Mouse (Mus musculus) large intestine, adult 2 months (tissue): Measurements from ENCODE around the gene Rpf1. TPM values are rescaled to one million over a fixed set of nuclear protein-coding genes. Genes with fewer than 3 reads are reported as not detected.

Experiments used
- DNase-seq: peaks from one replicate; pipeline ENCODE4 v3.0.0-alpha.2; 2012; ENCODE audit warnings: low read depth, low spot score
- WGBS: fragments of 180-500 bp; shearing (Covaris S2); methylation state at CpG from one replicate; pipeline ENCODE4 v1.1.7; 2018; 5-methylcytosine and 5-hydroxymethylcytosine counted together
- polyA plus RNA-seq: library from polyadenylated mRNA; depleted of rRNA; stranded (reverse); fragments of >200 nt; gene quantifications from 2 replicates; pipeline ENCODE4 v1.2.3, GENCODE M21; 2012; rRNA removed

Rpf1 gene
- 9.0 and 9.8 TPM in 2 replicates for polyA plus RNA-seq

DNA sequence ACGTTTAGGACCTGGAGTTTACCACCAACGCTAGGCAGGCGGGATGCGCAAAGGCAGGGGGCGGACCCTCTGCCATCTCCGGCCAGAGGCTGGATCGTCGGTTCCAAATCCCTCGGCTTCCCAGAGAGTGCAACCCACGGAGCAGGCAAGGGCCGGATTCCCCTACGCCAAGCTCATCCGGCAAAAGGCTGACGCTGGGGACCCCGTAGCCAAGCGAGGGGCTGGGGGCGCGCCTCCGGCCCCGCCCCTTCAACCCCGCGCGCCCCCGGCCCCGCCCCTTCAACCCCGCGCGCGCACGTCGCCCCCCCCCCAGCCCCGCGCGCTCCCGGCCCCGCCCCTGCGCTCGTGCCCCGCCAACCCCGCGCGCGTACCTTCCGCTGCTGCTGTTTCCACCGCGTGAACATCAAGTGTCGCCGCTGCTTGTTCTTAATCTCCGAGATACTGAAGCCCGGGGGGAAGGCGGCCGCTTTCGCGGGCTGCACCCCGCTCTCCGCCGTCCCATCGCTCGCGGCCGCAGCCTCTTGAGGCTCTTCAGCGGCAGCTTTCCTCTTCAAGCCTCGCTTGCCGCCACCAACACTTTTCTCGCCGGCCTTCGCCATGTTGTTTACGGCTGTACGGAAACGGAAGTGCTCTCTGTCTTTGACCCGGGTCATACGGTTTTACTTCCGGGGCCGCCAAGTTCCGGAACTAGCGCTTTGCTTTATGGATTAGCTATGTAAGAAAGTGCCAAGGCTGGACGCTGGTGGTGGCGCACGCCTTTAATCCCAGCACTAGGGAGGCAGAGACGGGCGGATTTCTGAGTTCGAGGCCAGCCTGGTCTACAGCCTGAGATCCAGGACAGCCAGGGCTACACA, at the start of gene Rpf1:
Gene Rpf1 (minus strand): TSS at position 632 of the 854 bp plus-strand sequence.
- DNase-seq: peak; percentile 87
- WGBS: under 1% methylated on average over 67 of the region's 82 CpGs

DNA sequence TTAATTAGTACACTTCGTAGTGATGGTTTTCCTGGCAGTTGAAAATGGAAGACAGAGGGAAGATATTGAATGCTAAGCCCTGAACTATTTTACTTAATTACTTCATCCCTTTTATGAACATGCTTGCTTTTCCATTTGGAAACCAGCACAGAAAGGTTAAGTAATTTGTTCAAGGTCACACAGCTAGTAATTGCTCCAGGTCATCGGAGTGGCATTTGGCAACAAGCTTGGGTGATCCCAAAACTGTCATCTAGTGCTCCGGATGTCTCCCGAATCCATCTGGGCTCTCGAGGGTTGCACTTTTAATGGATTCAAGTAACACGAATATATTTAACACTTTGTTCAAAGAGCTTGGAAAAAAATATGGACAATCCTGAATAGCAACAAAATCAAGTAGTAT, 49.7 kb upstream of the Rpf1 start:
- no peak for DNase-seq
- 77% methylated on average over 6 of the region's 6 CpGs for WGBS

DNA sequence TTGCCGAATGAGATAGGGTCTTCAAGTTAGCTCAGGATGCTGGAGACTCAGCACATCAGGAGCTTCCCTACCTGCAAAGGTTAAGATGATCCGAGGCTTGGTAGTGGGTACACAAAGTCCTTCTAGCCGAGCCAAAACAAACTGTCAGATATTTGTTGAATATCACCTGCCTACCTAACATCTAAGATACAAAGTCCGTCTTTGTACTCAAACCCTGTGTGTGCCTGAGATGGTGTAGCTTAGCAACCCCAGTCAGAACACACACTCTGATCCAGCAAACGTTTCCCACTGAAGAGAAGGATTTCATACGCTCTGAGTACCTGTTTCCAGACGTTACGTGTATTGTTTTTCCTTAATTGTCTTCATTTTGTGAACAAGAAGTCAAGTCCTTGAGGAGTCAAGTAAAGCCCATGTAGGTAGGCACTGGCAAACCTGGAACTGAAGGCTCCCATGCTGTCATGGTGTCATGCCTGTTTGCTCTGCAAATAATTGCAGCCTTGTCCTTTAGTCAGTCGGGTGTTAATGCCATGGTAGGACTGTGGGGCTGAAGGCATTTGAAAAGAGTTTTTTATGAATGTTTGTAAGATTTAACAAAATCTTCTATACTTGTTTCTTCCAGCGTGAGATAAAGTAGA, 49.0 kb upstream of the Rpf1 start, which contains the start of gene Uox:
Gene Uox (plus strand): TSS at position 279 of the 635 bp plus-strand sequence.
- WGBS: 35% methylated on average over 10 of the region's 10 CpGs

DNA sequence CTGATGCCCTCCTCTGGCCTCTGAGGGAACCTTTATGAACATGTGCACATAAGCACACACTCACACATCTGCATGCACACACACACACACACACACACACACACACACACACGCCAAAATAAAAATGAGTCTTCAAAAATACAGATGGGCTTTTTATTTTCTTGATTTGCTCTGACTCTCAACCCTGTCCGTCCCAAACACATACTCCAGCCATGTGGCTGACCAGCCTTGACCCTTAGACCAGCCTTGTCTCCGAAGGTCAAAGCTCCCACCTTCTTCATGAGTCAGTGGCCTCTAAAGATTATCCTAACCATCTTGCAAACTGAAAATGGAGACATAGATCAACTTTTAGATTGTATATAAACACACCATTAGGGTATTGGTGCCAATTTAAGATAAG, 48.4 kb upstream of the Rpf1 start:
- no peak for DNase-seq
- 86% methylated on average over 3 of the region's 3 CpGs for WGBS

More for the DNA sequence above, 49.0 kb upstream of the Rpf1 start, which contains the start of gene Uox:
- DNase-seq: no peak

DNA sequence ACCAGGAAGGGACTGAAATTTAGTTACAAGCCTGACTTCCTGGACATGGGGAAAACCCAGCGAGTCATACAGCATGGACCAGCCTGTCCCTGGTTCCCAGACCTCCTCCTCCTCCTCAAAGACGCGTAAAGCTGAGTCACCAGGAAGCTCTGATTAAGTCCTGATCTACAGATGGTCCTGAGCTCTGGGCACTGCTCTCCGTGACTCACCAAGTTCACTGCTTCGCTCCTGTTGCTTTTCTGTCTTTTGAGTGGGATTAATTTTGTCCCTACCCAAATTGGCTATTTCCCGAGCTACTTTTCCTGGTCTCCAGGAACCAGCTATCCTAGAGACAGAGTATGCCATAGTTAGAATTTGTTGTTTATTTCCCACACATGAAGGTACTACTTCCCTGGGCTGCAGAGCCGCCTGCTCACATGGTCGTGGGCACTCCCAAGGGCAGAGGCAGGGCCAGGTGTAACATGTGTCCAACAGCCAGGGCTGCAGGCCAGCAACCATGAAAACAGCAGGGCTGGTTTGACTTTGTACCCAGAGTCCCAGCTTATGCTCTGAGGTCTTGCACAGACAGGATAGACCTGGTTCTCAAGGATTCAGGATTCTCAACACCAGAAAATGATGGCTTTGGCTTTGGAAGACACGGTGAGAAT, 46.8 kb upstream of the Rpf1 start:
- 17% methylated on average over 9 of the region's 9 CpGs for WGBS
- DNase-seq: peak; percentile 57

DNA sequence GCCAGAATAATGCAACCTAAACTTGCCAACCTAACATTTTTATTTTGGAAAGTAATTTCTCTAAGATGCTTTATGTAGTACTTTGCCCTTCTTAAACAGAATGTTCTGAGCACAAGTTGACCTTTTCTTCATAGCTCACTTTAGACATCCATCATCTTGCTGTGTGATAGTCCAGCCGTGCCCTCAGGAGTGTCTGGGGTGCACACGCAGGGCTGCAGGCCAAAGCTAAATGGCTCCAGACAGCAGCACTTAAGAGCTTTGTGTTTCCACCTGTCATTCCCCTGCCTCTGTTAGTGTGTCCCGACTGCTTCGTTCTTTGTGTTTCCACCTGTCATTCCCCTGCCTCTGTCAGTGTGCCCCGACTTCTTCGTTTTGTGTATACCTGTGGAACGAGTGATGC, 46.1 kb upstream of the Rpf1 start:
- no peak for DNase-seq
- WGBS: 27% methylated on average over 7 of the region's 7 CpGs

DNA sequence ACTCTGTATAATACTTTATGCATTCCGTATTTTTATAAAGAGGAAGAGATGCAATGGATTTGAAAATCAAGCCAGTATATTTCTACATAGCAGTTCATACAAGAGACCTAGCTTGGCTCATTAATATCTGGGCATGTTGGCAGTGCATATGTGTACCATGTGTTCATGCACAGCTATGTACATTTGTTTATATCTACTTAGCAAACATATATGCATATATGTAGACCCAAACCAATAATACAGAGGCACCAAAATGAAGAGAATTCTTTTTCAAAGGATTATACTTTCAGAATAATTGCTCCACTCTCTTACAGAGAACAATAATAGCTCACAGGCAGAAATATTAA, 43.8 kb upstream of the Rpf1 start:
- no peak for DNase-seq
- 89% methylated on average over 1 of the region's 1 CpGs for WGBS

DNA sequence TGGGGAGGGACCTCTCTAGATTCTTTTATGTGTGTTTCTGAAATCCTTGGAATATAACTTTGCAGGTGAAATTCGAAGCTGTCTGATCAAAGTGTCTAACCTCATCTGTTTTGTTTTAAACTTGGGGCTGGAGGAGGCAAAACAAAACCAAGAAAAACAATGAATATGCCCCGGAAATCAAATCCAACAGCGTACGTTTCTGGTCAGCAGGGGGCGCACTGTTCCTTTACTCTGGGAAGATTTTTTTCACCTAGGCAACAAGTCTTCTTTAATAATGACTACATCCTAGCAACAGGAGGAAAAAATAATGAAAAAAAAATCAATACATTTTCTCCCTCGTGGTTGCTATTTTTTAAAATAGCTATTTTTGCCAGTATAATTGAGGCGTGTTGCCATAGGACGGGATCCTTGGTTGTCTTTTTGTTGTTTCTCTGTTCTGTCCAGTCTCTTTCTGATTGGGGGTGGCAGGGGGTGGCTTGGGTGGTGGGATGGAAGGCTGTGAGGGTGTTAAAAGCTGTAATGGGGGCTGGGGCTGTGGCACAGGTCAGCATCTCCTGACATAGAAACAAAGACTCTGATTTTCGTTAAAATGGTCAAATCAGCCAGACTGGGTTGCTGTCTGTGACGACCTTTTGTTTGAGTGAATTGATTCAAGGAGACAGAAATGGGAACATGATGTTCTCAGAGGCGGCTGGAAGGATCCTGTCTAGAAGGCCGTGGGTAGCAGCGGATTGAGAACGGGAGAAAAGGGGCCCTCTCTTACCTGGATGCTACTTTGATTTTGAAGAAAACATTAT, 43.2 kb upstream of the Rpf1 start:
- DNase-seq: peak; percentile 73
- WGBS: 41% methylated on average over 14 of the region's 14 CpGs

DNA sequence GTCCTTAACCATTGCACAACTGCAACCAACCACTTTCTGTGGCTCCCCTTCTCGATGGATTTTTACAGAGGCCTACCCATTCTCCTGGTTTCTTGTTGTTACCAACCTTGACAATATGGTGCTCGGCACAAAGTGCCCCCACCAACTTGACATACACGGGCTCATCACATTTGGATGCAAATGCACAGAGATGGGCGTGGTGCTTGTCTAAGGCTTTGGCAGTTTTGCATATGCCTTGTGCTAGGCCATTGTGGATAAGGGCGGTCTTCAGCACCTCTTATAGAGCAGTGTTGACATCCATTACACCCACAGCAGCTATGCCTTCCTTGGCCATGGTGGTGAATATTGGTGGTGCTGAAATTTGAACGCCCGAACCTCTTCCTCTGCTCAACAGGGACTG, 41.7 kb upstream of the Rpf1 start:
- WGBS: 90% methylated on average over 7 of the region's 7 CpGs
- DNase-seq: no peak

DNA sequence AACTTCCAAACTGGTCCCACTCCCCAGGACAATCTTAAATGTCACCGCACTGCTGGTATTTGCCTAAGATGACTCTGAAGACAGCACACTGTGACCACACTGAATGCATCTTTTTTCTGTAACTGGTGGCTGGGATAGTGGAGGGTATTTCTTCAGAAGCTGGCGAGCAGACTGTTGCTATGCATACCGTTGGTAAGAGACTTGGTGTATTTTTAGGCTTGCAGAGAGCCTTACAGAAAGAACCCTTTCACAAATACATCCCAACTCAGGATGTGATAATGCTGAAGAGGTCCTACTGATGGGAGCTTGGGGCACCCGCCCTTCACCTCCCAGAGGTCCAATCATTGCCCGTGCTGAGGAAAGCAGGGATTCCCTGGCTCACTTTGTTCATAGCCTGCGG, 36.3 kb upstream of the Rpf1 start:
- WGBS: 87% methylated on average over 6 of the region's 6 CpGs
- DNase-seq: no peak

DNA sequence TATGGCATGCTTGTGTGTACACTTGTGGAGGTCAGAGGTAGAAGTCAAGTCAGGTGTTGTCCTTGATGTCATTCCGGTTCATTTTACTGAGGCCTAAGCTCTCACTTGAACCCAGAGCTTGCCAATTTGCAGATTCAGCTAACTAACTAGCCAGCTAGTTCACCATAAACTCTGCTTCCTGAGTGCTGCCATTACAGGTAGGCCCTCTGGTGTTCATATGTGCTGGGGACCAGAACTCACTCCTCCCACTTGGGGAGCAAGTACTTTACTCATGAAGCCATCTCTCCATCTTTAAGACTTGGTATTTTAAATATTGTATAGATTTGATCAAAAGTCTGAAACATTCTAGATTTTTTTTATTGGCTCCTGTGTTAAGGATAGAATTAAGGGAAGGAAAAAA, 35.3 kb upstream of the Rpf1 start:
- WGBS: 79% methylated on average over 1 of the region's 1 CpGs
- DNase-seq: no peak

DNA sequence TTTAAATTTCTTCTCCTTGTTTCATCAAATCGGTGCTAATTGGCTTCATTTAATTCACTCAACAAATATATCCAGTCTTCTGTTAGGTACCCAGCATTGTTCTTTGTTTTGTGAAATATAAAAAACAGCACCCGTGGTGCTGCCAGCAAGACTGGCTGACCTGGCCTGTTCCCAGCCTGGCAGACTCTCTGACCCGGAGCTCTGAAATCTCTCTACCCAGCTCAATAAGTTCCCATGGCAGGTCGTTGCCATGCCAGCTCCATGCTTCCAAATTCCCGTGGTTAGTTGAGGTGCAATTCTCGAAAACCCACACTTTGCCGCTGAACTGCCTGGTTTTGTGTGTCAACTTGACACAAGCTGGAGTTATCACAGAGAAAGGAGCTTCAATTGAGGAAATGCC, 33.6 kb upstream of the Rpf1 start:
- DNase-seq: no peak
- 89% methylated on average over 7 of the region's 7 CpGs for WGBS

DNA sequence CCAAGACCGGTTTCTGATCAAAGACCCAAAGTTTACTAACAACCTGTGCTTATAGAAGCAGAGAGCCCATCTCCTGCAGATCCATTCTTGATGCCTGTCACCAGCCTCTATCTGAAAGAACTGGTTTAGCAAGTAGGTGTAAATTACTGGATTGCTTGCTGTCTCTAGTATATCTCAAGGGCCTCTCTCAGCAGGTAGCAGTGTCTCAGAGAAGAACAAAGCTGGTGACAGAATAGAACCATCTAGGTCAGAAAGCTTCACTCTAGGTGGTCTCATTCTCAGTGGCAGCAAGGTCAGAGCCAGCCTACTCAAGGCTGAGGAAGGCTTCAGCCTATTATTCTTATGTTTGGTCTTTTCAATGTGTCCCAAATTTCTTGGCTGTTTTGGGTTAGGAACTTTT, 22.4 kb upstream of the Rpf1 start:
- no peak for DNase-seq
- WGBS: 23% methylated on average over 1 of the region's 1 CpGs

DNA sequence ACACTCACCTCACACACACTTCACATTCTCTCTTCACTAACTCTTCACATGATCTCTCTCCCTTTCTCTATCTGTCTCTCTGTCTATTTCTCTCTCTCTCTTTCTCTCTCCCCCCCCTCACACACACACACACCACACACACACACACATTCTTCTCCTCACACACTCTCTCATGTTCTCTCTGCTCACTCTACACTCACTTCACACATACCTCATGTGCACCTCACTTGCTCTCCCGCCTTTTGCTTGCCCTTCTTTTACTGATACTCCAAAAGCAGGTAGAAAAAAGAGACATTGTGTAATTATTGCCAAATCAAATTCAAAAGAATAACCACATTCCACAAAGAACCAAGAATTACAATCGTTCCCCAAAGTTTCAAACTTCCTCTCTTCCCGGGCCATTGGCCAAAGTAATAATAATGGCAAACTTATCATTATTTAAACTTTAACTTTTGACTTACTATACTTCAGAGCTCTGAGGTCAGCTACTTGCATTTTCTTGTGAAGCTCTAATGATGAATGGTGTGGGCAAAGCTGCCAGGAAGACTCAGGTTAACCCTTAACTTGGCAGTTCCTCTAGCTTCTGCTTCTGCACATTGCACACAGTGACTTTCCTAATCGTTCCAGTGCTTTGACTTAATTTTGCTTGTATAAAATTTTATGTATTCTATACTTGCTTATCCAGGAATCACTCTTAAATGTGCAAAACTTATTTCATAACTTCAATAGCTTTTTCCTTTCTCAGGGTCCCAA, 19.5 kb upstream of the Rpf1 start:
- no peak for DNase-seq

DNA sequence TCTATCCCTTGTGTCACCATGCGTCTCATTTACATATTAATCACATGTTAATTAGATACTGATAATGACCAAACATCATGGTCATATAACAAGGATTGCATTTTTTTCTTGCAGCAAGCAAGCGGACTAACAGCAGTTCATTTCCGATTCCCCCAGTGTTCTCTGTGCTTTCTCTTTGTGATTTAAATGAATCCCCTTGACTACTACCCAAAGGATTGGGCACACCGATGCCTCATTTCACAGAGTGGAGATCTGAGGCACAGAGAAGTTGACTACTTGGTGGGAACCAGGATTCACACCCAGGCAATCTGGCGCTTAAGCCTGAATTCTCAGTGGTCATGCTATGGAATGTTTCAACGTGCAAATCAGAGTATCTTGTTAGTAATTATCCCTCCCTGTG, 13.8 kb upstream of the Rpf1 start:
- WGBS: 75% methylated on average over 6 of the region's 6 CpGs
- no peak for DNase-seq

More for the DNA sequence above, 19.5 kb upstream of the Rpf1 start:
- WGBS: 46% methylated on average over 4 of the region's 4 CpGs

DNA sequence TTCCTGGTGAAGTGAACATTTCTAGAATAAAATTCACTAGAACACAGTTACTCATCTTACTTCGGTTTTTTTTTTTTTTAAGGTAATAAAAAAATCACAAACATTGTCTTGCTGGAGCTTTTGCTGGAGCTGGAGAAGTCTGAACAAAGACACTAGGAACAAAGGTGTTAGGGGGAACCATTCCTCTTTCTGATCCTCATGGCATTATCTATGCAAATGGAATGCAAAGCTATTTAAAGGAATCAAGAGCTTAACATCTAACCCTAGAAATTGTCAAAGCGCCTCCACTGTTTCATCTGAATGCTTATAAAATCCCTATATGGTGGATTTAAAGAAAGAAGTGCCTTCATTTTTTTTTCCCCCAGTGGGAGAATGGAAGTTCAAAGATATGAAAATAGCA, 7.1 kb upstream of the Rpf1 start:
- 36% methylated on average over 2 of the region's 2 CpGs for WGBS
- DNase-seq: no peak

DNA sequence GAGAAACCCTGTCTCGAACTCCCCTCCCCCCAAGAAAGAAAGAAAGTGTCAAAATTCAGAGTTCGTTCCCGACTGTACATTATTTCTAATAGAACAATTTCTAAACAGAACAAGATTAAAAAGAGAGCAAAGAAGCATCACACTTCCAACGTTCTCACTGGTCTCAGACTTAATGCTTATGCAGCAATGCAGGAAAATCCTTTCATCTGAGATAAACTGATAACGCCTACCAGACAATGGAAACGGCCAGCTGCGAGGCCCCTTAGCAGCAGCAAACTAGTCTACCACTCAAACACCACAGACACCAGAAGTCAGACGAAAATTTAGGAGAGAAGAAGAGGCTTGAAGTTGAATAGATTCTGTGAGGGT, 407 bp upstream of the Rpf1 start:
- DNase-seq: no peak
- 16% methylated on average over 8 of the region's 8 CpGs for WGBS

DNA sequence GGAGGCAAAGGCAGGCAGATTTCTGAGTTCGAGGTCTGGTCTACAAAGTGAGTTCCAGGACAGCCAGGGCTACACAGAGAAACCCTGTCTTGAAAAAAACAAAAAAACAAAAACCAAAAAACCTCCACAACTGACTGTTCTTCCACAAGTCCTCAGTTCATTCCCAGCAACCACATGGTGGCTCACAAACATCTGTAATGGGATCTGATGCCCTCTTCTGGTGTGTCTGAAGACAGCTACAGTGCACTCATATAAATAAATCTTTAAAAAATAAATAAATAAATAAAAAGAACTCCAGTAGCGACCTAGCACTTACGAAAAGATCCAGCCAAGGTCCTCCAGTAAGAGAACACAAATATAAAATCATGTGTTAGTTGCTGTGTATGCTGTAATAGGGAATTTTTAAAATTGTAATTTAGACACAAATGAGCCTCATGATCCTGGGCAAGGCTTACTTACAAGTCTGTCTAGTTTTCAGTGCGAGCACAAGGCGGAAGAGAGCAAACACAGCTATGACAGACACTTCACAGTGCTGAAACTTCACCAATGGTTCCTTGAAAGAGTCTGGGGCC, 917 bp downstream of the Rpf1 start:
- WGBS: 18% methylated on average over 5 of the region's 5 CpGs
- DNase-seq: no peak

DNA sequence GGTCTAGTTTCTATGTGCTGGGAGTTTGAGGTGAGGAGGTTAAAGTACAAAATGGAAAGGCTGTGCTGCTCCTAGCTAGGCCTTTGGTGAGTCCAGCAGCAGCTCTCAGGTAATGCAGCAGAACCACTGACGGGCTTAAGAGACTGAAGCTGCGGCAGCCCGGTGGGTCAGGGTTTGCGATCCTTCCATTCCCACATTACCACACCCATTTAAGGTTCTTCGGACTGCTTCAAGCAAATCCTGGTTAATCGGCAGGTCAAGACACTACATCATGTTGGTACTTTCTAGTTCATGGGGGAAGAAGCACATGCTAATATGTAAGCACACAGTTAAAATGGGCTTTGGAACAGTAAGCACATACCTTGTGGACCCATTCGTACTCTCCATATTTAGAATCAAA, 14.5 kb downstream of the Rpf1 start:
- WGBS: 92% methylated on average over 7 of the region's 7 CpGs
- DNase-seq: no peak
